Mouse (Mus musculus) forebrain, embryonic 16.5 days (tissue): ENCODE measurements around the gene Plekha6. TPM values are rescaled to one million over a fixed set of nuclear protein-coding genes. Genes with fewer than 3 reads are reported as not detected.

ENCODE experiments used
- ATAC-seq: fragments of 200-750 bp; cut with Nextera tagmentation; 2 replicates; pipeline ENCODE4 v1.8.0; 2017; ENCODE audit warnings: mild to moderate bottlenecking, moderate library complexity
- H3K27ac ChIP-seq: fragments of 300-500 bp; sonication (generic); 2 replicates; pipeline ENCODE4 v1.5.1; 2014; ENCODE audit warnings: low read length, control low read depth
- H3K27me3 ChIP-seq: fragments of 300-500 bp; sonication (generic); replicated peaks from 2 replicates; pipeline ENCODE4 v1.6.1; 2014; ENCODE audit warnings: low read length; ENCODE audit not compliant: control insufficient read depth, insufficient read depth
- H3K36me3 ChIP-seq: fragments of 300-500 bp; sonication (generic); 2 replicates; pipeline ENCODE4 v1.6.1; 2014; ENCODE audit not compliant: control insufficient read depth, insufficient read depth
- H3K4me1 ChIP-seq: fragments of 300-500 bp; sonication (generic); replicated peaks from 2 replicates; pipeline ENCODE4 v1.6.1; 2014; ENCODE audit warnings: low read length; ENCODE audit not compliant: control insufficient read depth, insufficient read depth
- H3K4me2 ChIP-seq: fragments of 300-500 bp; sonication (generic); 2 replicates; pipeline ENCODE4 v1.6.1; 2014; ENCODE audit warnings: mild to moderate bottlenecking, low read length, control low read depth
- H3K4me3 ChIP-seq: fragments of 300-500 bp; sonication (generic); replicated peaks from 2 replicates; pipeline ENCODE4 v1.5.1; 2014; ENCODE audit warnings: mild to moderate bottlenecking, low read length, control low read depth
- H3K9ac ChIP-seq: fragments of 300-500 bp; sonication (generic); replicated peaks from 2 replicates; pipeline ENCODE4 v1.6.1; 2014; ENCODE audit warnings: low read depth, low read length, control low read depth
- H3K9me3 ChIP-seq: fragments of 300-500 bp; sonication (generic); 2 replicates; pipeline ENCODE4 v1.6.1; 2016; ENCODE audit warnings: low read length; ENCODE audit not compliant: control insufficient read depth
- WGBS: fragments of 180-500 bp; shearing (Covaris S2); extraction: QIAGEN DNeasy Blood & Tissue Kit; methylation state at CpG from one replicate; pipeline ENCODE4 v1.1.7; 2014; 5-methylcytosine and 5-hydroxymethylcytosine counted together
- polyA plus RNA-seq: library from polyadenylated mRNA; unstranded; fragments of >200 nt; fragmentation: Nextera tagmentation; extraction: Ambion mirVana; gene quantifications from 2 replicates; pipeline ENCODE4 v1.2.1, GENCODE M21; 2015

Gene Plekha6
- polyA plus RNA-seq, 1 experiment from 2014 or later, result 11.7 TPM

GRCm38 (mm10) chr1:133159128-133159564 is 4.9 kb upstream of the Plekha6 start:
- Histone ChIP-seq H3K4me1 (peaks cover 16% of the 10 kb centered on the region), H3K4me3 (no peak overlapping the region), H3K4me2 (peak overlapping the region; percentile 25; the same call in 1 of the 2 replicates), H3K27me3 (peaks cover 15% of the 10 kb centered on the region), H3K36me3 (no peaks in the 10 kb centered on the region), H3K9ac (no peak overlapping the region), H3K27ac (no peak overlapping the region), H3K9me3 (no peaks in the 10 kb centered on the region)
- WGBS, result 15% methylated on average over 7 of the region's 7 CpGs
- ATAC-seq, result peak; percentile 18; the same call in 1 of the 2 replicates

- WGBS, result 58% methylated on average over 4 of the region's 4 CpGs
- Histone ChIP-seq H3K27me3 (peaks cover 22% of the 10 kb centered on the region), H3K4me2 (no peak overlapping the region), H3K4me3 (no peak overlapping the region), H3K9me3 (no peaks in the 10 kb centered on the region), H3K27ac (no peak overlapping the region), H3K9ac (no peak overlapping the region), H3K4me1 (peaks cover 22% of the 10 kb centered on the region), H3K36me3 (no peaks in the 10 kb centered on the region)
- no peak for ATAC-seq
Observed at GRCm38 (mm10) chr1:133161559-133161958, 2.5 kb upstream of the Plekha6 start.

DNA sequence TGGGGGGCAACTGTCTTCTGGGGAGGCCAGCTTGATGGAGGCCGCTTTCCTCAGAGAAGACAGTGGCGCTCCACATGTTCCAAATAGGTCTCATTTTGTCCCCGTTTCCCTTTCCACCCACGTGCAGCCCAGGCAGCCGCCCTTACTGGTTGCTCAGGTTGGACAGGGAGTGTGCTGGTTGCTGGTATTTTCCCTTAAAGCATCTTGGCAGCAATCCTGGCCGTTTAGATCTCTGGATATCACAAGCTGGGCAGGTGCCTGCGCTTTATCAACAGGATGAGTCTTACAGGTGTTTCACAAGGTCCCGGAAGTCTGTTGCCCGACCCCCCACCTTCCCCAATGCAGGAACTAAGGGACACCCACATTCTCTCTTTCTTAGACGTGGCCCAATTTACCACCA is 2.0 kb upstream of the Plekha6 start:
- peaks cover 25% of the 10 kb centered on the region for H3K27me3 ChIP-seq
- no peak overlapping the region for H3K9ac ChIP-seq
- ATAC-seq, result no peak
- H3K4me2 ChIP-seq, result no peak overlapping the region
- H3K36me3 ChIP-seq, result no peaks in the 10 kb centered on the region
- no peaks in the 10 kb centered on the region for H3K9me3 ChIP-seq
- H3K4me1 ChIP-seq, result peaks cover 22% of the 10 kb centered on the region
- WGBS, result 64% methylated on average over 10 of the region's 10 CpGs
- no peak overlapping the region for H3K4me3 ChIP-seq
- H3K27ac ChIP-seq, result no peak overlapping the region

GRCm38 (mm10) chr1:133162981-133163380 is 1.0 kb upstream of the Plekha6 start:
- Histone ChIP-seq H3K4me3 (no peak overlapping the region), H3K27ac (no peak overlapping the region), H3K27me3 (peaks cover 25% of the 10 kb centered on the region), H3K9me3 (no peaks in the 10 kb centered on the region), H3K4me1 (peaks cover 22% of the 10 kb centered on the region), H3K9ac (no peak overlapping the region), H3K36me3 (no peaks in the 10 kb centered on the region), H3K4me2 (no peak overlapping the region)
- WGBS, result 61% methylated on average over 8 of the region's 8 CpGs
- no peak for ATAC-seq

DNA sequence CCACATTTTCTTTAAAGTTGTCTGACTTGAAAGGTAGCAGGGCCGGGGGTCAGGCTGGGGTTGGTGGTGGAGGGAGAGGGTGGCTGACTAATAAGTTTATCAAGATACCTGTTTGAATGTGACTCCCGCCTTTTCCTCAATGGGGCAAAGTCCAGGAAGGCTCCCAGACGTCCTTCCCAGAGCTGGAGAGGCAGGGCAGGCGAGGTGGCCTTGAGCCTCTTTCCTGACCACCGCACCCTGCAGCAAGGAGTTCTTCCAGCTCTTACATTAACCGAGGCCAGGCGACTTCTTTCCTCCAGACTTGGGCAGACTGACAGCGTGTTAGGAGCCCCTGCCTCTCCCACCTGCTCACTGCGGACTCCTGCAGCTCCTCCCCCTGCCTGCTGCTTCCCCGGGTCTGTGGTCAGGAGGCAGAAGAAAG is 591 bp downstream of the Plekha6 start:
- no peak for ATAC-seq
- H3K27ac ChIP-seq, result no peak overlapping the region
- peak overlapping the region; percentile 97 for H3K4me2 ChIP-seq
- peak overlapping the region; percentile 57 for H3K4me3 ChIP-seq
- WGBS, result 8% methylated on average over 10 of the region's 10 CpGs
- H3K9ac ChIP-seq, result no peak overlapping the region
- no peaks in the 10 kb centered on the region for H3K36me3 ChIP-seq
- peaks cover 25% of the 10 kb centered on the region for H3K27me3 ChIP-seq
- H3K4me1 ChIP-seq, result peaks cover 14% of the 10 kb centered on the region
- no peaks in the 10 kb centered on the region for H3K9me3 ChIP-seq

DNA sequence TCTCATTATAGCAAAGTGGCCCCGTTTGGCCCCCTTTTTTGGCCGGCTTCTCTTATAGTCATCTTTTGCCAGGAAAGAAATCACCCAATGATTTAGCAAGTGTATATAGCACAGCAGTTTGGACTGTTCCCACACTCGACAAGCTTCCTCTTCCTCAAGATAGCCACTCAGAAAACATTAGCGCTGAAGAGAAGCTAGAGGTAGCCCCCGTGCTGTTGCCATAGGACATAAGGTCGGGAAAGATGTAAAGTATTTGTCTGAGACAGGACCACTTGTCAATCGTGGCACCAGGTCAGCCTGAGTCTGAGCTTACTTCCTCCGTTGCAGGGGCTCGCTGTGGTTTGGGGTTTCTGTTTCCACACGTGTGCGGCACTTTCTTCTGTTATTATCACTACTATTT is 1.1 kb downstream of the Plekha6 start:
- no peak overlapping the region for H3K4me3 ChIP-seq
- H3K27ac ChIP-seq, result no peak overlapping the region
- ATAC-seq, result no peak
- no peaks in the 10 kb centered on the region for H3K36me3 ChIP-seq
- H3K4me2 ChIP-seq, result no peak overlapping the region
- peaks cover 25% of the 10 kb centered on the region for H3K27me3 ChIP-seq
- peaks cover 14% of the 10 kb centered on the region for H3K4me1 ChIP-seq
- no peak overlapping the region for H3K9ac ChIP-seq
- H3K9me3 ChIP-seq, result no peaks in the 10 kb centered on the region
- WGBS, result 41% methylated on average over 11 of the region's 11 CpGs

DNA sequence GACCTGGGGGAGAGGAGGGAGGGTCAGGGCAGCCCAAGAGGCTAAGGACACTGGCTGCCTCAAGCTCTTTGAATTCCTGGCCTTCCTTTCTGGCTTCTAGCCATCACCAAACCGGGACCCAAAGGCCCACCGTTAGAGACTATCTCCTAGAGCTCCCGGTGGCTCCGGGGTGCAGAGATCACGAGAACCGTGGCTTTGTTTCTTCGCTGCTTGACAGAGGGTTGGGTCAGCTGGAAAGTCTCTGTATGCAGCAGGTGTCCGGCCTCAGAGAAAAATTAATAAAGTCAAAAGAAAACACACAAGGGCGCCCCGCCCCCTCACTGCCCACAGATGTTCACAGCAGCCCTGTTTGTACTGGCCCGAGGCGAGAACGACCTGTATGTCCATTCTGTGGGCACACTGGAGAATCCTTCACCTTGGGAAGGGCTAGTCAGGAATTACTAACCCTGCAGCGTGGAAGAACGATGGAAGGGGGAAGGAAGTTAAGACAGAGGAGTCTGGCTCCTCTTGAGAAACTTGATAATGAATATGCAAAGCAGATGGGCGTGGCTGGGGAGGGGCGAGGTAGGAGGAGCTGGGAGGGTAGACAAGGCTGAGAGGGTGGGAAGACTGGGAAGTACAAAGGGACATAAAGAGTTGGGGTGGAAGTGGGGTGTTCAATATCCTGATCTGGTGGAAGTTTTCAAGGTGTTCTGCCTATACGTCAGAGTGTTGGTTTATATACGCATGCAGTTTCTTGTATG is 4.5 kb downstream of the Plekha6 start:
- 42% methylated on average over 19 of the region's 19 CpGs for WGBS
- Histone ChIP-seq H3K9ac (no peak overlapping the region), H3K9me3 (no peaks in the 10 kb centered on the region), H3K36me3 (no peaks in the 10 kb centered on the region), H3K27me3 (peaks cover 14% of the 10 kb centered on the region), H3K4me2 (no peak overlapping the region), H3K4me3 (no peak overlapping the region), H3K27ac (no peak overlapping the region), H3K4me1 (peaks cover 13% of the 10 kb centered on the region)
- no peak for ATAC-seq

- ATAC-seq, result 0 out of 2 replicates have a peak, but pooled peaks have one; percentile 26
- H3K9ac ChIP-seq, result no peak overlapping the region
- H3K36me3 ChIP-seq, result no peaks in the 10 kb centered on the region
- H3K27ac ChIP-seq, result no peak overlapping the region
- H3K27me3 ChIP-seq, result peaks cover 6% of the 10 kb centered on the region; the same call in 1 of the 2 replicates
- H3K4me3 ChIP-seq, result no peak overlapping the region
- no peaks in the 10 kb centered on the region for H3K9me3 ChIP-seq
- 63% methylated on average over 8 of the region's 8 CpGs for WGBS
- no peaks in the 10 kb centered on the region for H3K4me1 ChIP-seq
- H3K4me2 ChIP-seq, result no peak overlapping the region
Observed at GRCm38 (mm10) chr1:133170196-133170595, 6.2 kb downstream of the Plekha6 start.

DNA sequence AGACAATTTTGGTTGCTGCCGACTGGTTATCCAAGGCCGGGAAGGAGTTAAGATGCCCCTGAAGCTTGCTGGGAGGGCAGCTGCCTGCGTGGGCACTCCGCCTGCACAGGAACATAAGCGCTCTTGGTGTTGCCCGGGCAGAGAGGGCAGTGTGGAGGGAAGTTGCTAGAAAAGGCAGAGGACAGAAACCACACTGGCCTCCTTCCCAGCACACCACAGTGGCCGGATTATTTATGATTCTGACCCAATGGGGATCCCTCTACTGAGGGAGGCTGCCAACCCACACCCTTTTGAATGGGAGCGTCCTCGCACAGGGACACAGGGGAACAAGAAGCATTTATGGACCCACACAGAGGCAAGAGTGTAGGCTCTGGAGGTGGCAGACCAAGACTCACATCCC is 7.3 kb downstream of the Plekha6 start:
- Histone ChIP-seq H3K4me3 (no peak overlapping the region), H3K9ac (no peak overlapping the region), H3K4me1 (no peaks in the 10 kb centered on the region), H3K4me2 (no peak overlapping the region), H3K27me3 (peaks cover 5% of the 10 kb centered on the region; the same call in 1 of the 2 replicates), H3K36me3 (no peaks in the 10 kb centered on the region), H3K27ac (no peak overlapping the region), H3K9me3 (no peaks in the 10 kb centered on the region)
- 87% methylated on average over 9 of the region's 9 CpGs for WGBS
- no peak for ATAC-seq
